Mouse (Mus musculus) embryo, embryonic 11 days (tissue): Measurements from ENCODE around the gene Spop.
"Not testable (repeated sequence)": the region's sequence is repeated elsewhere in the genome, so short reads cannot be mapped to it uniquely, and the experiment has no call there.

Source experiments
- DNase-seq: peaks from one replicate; pipeline ENCODE4 v3.0.0-alpha.2; 2015

The Spop gene

DNA sequence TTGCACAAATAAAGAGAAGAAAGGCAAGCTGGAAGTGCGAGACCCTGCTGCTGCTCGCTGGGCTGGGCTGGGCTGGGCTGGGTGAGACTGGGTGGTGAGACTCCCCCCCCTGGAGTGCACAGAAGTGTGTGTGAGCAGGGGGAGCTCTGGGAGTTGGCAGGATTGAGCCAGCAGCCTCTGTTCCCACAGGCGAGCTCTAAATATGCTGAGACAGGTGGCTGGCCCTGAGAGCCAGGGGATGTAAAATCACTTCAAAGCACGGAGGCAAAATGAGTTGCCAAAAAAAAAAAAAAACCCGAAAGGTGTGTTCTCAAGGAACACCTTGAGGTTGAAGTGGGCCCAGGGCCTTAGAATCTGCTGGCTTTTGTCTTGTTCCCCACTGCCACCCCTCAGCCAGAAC lies 22.1 kb upstream of the Spop start:
- no peak for DNase-seq

DNA sequence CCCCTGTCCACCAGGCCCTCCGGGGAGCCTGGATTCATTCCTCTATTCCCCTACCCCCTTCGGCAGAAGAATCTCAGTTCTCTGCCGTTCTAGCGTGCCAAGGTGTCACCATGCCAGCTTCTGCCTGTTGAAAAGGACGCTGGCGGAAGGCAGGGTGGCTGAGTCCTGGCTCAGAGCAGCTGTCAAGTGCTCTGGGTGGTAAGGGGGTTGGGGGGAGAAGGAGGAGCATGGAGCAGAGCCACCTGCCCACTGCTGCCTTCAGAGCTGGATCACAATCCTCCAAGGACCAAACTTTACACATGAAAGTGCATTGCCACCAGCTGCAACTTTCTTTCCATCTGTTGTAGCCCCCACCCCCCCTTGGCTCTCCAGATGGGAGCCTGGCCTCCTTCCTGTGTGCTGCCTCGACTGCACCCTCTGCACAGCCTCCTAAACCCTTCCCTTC lies 21.6 kb upstream of the Spop start:
- DNase-seq: no peak

DNA sequence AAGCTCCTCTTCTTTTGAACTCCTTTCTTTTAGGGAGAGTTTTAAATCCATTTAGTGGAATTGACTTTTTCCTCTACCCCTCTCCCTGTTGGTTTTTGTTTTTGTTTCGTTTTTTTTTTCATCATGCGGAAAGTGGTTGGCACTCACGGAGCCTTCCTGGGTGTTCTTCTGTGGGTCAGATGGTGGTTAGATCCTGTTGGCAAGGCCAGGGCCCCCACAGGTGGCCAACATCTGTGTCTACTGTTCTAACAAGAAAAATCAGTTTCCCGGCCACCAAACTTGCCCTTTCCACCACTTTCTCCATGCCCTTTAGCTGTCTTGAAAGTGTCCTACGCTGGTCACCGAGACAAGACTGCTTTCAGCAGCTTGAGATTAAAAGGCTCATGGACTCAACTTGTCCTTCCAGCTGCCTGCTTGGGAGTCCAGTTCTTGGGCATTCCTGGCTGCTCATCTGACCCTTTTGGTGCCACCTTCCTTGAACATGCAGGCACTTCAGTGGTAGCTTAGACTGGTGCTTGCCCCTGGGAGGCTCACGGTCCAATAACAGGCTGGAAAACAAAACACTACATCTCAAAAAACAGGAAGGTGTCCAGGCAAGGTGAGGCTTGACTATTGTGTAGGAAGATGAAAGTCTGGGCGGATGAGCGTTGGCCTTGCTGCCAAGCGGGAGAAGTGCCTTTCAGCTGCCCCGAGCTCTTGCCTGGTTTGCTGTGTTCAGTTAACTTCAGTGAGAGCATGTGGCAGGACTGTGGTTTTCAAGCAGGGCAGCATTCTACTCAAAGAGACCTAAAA lies 21.0 kb upstream of the Spop start:
- no peak for DNase-seq

DNA sequence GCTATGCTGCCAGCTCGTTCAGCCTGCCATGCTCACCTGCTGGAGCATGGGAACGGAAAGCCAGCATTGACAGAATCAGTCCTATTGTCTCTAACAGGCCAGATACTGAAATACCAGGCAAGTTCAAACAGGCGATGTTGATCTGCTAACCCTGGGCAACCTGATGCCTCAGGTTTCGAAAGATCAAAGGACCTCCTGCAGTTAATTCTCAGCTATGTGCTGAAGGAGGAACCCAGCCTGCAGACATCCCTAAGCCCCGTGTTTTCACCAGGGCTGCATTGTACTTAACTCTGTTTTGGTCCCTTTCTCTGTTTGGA lies 20.4 kb upstream of the Spop start:
- peak; percentile 36 for DNase-seq

DNA sequence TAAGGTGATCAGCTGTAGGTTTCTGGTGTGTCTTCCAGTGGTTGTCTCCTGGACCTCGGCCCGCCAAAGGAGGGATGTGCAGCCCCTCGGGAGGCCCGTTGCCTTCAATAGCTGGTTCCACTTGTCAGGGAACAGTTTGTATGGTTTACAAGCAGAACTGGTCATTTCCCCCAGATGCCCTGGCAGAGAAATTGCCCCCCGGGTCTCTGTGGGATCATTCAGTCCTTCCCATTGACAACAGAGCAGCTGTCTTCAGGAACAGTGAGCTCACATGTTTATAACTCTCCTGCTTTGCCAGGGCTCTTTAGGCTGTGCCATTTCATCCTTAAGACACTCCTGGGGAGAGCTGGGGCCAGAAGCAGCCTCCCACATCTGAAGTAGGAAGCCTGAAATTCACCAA lies 19.8 kb upstream of the Spop start:
- DNase-seq: no peak

DNA sequence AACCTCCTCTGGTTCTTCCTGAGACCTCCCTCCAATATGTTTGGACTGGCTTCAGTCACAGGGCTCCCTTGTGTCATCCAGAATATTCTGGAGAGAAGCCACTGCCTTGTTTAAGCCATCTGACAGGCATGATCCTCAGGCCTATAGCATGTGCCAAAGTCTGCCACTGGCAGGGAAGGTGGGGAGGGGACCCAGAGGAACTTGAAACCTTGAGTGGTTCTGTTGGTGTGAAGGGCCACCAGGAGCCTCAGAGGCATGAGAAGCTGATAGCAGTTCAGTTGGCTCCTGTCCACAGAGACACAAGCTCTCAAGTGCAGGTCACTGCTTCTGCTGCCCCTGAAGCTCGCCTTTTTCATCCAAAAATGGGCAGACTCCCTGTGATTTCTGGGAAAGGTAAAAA lies 17.3 kb upstream of the Spop start:
- DNase-seq: no peak

DNA sequence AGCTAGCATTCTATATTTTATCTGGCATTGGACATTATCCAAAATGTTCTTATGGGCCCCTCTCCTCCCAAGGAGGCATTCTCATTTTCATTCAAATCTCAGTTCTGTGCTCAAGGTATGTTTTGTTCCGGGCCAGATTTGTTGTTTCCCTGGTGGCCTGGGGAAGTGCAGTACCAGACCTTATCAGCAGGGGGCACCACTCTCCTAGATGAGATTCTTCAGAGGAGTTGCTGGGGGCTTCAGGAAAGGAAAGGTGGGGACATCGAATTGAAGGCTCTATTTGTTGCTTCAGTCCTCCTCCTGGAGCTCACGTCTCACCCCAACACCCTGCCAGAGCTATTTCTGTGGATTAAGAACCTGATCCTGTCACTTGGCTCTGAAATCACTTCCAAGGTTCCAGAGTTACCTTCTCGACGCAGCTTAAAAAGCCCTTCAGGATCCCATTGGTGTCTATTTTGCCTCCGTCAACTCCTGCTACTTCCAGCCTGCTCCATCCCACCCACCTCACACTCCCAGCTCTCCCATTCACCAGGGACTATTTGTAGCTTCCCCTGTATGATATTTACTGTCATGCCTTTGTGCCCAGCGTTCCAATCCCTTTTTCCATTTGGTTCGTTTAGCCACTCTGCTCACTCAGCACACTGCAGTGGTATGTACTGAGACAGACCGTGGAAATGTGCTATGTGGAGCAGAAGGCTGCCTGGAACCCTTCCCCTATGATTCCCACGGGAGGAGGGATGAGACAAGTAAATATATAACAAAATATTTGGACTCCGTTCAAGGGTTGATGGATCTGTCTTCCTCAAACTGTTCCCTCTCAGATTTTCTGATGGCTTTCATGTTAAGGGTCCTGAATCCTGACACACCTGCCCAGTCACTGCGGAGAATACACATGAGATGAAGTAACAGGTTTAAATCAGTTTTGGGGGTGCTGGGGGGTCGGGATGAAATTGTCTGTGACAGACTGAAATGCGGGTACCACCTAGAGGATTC lies 15.7 kb upstream of the Spop start:
- peak; percentile 75 for DNase-seq

DNA sequence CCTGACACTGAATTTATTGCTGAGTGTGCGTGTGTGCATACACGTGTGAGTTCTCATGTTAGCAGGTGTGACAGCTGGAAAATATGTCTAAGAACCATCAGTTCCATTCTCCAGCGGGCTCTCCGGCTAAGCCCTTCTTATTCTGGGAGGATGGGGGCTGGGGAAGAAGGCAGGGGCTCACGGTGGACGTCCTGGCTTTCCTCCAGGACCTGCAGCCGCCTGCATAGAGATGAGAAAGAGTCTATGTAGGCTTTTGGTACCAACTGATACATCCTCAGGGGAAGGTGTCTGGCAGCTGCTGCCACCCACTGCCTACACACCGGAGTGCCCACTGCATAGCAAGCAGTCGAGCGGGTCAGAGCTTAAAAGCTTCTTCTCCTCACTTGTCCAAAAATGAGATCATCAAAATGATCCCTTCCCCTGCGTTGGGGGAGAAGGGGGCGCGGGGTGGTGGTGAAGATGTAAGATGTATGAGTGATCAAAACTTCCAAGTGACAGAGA lies 14.3 kb upstream of the Spop start:
- no peak for DNase-seq

DNA sequence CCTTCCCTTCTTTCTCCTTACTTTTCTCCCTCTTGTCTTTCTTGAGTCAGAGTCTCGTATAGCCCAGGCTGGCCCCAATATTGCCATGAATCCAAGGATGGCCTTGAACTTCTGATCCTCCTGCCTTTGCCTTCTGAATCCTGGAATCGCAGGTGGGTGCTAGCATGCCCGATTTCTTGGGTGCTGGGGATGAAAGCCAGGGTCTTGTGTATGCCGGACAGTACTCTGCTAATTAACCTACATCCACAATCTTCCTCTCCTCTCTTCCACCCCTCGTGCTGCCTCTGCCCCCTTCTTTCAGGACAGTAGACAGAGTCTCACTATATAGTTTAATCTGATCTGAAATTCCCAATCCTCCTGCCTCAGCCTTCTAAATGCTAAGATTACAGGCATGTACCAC lies 12.3 kb upstream of the Spop start:
- DNase-seq: no peak

DNA sequence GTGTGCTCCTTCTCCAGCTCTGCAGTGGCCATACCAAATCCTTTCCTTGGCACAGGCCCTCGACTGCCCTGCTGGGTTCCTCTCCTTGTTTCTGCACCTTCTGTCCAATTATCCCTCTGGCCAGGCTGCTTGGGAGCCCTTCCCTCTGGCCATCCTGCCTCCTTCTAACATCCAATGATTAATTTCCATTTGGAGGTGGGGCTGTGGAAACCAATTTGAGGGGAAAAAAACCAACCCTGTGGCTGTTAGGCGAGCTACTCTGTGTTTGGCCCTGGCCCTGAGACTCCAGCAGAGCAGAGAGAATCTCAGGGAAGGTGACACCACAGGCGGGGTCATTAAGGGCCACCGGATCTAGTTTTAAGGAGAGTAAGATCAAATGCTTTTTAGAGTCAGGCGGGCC lies 11.7 kb upstream of the Spop start:
- peak; percentile 27 for DNase-seq

DNA sequence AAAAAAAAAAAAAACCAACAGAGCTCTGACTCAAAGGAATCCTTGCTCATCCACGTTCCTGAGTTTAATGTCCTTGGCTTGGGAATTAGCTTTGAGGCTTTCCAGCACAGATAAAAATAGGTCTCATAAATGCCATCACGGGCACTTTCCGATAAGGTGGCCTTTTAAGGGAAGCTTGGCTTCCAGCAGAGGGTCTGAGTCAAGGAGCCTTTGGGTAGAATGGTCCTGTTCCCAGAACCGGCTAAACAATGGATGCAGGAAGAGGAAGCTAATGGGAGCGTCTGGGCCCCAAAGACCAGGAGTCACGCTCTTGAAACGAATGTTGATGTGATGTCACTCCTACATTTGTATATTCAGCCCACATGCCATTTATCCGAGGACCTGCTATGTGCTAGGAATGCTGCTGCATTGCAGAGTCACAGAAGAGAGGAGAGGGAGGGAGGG lies 11.2 kb upstream of the Spop start:
- DNase-seq: no peak

DNA sequence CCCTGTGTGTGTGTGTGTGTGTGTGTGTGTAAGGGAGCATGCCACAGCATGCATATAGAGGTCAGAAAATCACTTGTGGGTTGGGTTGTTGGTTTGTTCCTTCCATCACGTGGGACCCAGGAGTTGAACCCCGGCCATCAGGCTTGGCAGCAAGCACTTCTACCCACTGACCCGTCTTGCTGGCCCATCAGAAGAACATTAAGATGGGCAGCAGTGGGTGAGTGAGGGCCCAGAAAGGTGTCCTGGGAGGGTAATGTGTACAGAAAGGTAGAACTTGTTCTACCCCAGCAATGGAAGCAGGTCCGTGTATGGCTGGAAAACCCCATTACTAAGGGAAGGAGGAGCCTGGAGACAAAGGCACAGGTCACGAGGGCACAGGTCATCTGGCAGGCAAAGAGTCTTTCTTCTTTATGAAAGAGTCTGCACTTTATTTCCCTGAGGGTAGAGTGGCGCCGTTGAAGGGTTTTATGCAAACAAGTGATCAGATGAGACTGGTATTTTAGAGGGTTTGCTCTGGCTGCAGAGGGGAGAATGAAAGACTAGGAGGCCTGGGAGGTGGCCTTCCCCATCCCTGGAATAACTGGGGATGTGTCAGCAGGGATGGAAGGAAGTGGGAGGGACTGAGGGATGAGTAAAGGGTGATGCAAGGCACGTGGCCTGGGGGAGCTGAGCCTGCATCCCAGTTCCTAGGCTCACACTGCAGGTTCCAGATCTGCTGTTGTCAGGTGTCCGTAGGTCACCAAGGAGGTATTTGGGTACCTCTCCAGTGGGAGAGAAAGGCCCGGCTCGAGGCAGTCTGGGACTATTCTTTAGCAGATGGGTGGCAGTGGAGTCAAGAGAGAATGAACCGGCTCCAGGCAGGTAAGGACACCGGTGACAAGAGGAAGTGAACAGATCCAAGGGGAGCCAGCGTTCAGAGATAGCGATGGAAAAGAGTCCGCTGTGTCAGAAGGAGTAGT lies 10.2 kb upstream of the Spop start:
- DNase-seq: no peak

DNA sequence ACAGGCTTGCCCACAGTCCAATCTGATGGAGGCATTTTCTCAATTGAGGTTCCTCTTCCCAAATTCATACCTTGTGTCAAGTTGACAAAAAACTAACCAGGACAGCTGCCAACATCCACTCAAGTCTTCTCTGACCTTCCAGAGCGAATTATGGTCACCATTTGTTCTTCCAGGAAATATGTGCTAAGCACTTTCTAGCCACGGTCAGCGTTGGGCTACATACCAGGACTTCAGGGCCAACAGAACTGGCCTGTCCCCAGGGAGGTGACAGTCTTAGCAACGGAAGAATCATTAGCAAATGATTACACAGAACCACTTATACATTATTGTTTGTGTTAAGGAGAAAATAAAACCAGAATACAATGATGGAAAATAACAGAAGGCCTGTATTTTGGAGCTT lies 8.1 kb upstream of the Spop start:
- DNase-seq: no peak

DNA sequence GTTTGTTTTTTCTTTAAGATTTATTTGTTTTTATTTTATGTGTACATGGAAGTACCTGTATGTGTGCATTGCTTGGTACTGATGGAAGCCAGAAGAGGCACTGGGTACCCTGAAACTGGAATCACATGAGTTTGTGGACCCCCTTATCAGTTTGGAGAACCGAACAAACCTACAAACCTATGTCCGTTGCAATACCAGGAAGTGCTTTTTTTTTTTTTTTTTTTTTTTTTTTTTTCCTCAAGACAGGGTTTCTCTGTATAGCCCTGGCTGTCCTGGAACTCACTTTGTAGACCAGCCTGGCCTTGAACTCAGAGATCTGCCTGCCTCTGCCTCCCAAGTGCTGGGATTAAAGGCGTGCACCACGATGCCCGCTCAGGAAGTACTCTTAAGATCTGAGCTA lies 7.5 kb upstream of the Spop start:
- not testable (repeated sequence) for DNase-seq

DNA sequence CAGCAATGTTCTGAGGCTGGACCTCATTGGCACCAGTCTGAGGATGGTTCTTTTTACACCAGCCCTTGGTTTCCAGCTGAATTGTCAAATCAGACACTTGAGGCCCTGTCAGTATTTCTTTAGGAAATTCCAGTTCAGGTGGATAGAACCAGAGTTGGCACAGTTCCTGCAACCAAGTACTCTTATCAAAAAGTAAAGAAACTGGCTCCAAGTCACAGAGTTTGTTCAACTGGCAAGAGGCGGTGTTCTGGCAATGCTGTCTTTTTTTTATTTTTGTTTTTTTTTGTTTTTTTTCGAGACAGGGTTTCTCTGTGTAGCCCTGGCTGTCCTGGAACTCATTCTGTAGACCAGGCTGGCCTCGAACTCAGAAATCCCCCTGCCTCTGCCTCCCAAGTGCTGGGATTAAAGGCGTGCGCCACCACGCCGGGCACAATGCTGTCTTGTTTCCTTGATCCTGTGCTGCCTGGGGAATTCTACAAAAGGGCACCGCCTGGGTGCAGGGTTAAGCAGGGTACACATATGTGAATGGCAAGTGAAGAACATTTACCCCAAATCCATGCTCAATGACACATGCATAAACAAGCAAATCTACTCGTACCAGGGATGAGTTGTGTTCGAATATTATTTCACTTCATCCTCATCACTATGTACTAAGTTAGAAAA lies 4.3 kb upstream of the Spop start:
- no peak for DNase-seq

DNA sequence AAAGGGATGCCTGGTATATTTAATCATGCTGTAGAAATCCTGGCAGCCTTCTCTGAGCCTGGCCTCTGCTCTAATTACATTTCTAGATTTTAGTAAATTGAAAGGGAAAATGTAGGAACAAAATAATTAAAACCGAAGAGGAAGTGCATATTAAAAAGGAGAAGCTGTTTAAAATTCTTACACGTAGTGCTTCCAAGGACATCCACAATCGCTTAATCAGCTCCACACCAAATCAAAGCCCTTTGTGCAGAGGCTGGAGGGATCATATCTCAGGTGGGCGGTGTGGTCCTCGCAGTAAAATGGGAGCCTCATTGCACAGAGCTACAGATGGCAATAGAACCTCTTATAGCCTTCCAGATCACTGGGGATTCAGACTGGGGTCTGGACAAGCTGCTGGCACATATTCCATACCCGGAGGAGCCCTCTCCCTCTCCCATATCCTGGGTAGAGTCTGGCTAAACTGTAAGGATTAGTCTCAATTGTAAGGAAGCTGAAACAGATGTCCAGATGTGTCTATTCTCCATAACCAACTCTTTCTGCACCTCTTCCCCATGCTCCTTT lies 2.3 kb upstream of the Spop start:
- no peak for DNase-seq

DNA sequence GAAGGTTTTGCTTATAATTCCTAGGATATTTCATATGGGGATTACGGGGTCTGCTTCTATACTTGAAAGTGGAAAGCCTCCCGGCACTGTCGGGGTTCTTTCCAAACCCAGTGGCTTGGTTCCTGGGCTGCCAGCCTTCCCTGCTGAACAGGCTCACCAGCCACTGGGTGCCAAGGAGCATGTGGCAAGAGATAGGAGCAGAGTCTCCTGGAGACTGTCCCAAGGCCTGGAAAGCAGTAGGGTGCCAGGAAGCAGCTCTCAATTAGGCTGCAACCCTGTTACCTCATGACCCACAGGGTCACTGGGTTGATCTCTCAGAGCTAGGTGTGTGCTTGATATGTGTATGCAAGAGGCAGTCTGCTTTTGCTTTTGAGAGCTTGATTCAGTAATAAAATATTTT lies 1.3 kb upstream of the Spop start:
- DNase-seq: no peak

DNA sequence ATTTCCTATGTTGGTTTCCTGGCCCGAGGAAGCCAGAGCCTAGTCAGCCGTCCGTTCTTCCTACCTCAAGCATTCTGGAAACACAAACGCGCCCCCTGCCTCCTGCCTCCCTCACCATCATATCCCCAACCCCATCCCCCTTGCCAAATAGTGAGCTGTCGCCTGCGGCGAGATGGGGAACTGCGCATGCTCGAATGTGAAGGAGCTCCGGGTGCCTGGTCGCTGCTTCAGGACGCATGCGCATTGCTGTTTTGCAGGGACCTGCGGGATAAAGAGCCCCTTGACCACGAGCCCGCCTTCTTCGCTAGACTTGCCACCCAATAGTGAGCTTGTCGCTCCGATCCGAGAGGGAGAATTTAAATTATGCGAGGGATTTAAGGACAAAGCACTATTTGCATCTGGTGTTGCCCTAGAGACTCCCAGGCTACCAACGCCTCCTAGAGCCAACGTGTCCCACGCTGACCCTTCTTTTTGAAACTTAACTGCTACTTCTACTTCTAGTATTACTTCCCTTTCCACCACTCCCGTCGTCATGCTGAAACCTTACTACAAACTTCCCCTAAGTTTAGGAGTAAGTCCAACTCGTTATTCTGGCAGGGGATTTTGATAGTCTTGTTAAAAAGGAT lies 769 bp downstream of the Spop start:
- peak; percentile 98 for DNase-seq

DNA sequence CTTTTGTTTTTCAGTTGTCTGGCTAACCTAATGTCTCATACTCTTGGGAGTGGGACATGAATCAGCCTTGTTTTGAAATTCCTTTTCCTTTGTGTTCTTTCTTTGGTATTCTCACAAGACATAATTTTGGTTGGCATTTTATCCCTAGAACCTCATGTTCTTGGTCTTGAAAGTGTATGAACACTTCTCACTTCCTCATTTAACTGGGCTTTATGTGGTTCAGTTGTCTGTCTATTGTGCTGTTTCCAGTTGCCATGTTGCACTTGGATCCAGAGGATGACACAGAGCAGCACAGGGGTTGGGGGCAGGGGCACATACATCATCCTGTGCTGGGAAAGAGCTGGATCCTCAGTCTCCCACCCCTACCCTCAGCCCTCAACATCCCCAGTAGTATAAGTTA lies 2.1 kb downstream of the Spop start:
- no peak for DNase-seq

DNA sequence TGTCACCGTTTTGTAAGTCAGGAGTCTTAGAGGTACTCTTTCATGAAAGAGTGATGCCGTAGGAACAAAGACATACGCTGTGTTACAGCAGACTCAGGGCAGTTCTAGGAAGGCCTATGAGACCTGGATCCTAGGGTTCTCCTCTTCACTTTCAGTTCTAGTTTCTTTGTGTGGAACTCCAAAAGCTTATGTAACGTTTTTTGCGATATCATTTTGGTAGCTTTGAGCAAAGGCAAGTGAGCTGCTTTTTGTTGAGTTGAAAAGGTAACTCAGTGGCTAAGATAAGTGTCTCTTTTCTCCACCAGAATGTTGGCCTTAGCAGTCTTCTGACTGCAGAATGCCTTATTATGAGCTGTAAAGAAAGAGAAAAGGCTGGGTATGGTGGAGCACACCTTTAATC lies 3.5 kb downstream of the Spop start:
- DNase-seq: no peak

DNA sequence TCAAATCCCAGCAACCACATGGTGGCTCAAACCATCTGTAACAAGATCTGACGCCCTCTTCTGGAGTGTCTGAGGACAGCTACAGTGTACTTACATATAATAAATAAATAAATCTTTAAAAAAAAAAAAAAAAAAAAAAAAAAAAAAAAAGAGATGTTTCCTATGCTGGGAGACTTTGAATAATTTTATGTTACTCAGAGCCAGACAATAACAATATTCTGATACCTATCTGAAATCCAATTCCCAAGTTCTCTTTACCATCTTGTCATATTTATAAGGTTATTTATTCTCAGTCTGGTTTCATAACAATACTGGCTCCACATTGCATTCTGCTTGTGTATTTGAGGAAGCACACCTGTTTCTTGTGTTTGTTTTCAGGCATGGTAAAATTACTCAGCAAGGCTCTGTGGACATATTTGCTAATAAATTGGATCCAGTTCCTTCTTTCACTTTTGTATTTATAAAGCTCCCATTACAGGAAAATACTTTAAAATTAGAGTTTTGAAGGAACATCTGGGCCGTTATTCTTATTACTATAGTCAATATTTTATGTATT lies 7.1 kb downstream of the Spop start:
- DNase-seq: no peak
